Mouse (Mus musculus): ENCODE measurements at regions not wholly inside any gene's neighbourhood (a gene's known extent, or its start where the extent isn't known, plus 50 kb on each side); places are given as distances from the start of the nearest gene placed in this dataset.

DNA sequence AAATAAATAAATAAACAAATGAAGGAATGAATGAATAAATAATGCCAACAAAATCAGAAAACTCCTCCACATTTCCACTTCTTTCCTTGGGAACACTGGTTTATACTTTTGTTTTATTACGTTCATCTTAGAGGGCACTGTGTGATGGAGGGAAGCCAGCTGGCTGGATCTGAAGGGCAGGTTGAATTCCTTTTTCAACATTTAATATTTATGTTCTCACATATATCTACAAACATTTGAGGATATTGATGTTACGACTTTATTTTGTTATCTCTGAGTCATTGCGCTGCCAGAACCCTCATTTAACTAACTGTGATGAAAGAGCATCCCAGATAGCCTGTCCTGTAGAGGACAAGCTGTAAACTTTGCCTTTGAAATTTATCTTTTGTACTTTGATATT lies 273.3 kb downstream of the Phf14 start:
- DNase-seq (ENCODE audit: low spot score) (no peak), ATAC-seq (replicated peaks; ENCODE audit: low FRiP score) (no peak)
- H3K27me3 ChIP-seq (ENCODE audit: control insufficient read depth, insufficient read depth, low read length), result no peaks in the 10 kb centered on the region
- H3K4me2 ChIP-seq (ENCODE audit: low read depth, low read length, severe bottlenecking), result no peak overlapping the region
- WGBS, result 95% methylated on average over 3 of the region's 3 CpGs
- no peak overlapping the region for H3K27ac ChIP-seq (ENCODE audit: low read depth, low read length)
- H3K9ac ChIP-seq (ENCODE audit: low read length), result no peak overlapping the region
- no peaks in the 10 kb centered on the region for H3K9me3 ChIP-seq (ENCODE audit: control insufficient read depth, low read length)
- H3K4me3 ChIP-seq (ENCODE audit: low read depth, low read length), result no peak overlapping the region
- H3K36me3 ChIP-seq (ENCODE audit: control insufficient read depth, insufficient read depth, low read length), result no peaks in the 10 kb centered on the region
- H3K4me1 ChIP-seq (replicated peaks; ENCODE audit: control insufficient read depth, insufficient read depth, low read length), result no peaks in the 10 kb centered on the region

DNA sequence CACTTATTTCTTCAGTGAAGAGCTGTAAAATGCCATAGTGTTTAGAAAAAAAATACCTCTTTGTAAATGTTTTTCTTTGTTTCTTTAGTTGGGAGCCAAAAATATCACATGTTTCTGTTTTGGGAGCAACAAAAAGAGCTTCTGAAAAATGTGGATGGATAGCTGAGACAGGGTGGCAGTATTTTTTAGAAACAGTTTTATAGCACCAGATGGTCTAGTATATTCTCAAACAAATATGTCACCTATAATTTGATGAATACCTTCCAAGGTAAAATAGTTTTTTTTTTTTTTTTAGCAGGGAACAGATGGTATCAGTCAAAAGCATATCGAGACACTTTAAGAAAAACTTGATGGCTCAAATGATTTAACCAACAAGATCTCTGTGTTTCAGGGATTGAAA lies 302.6 kb downstream of the Phf14 start:
- no peak overlapping the region for H3K4me2 ChIP-seq (ENCODE audit: low read depth, low read length, severe bottlenecking)
- ATAC-seq (replicated peaks; ENCODE audit: low FRiP score) (no peak), DNase-seq (ENCODE audit: low spot score) (no peak)
- H3K4me3 ChIP-seq (ENCODE audit: low read depth, low read length), result no peak overlapping the region
- no peak overlapping the region for H3K27ac ChIP-seq (ENCODE audit: low read depth, low read length)
- H3K9ac ChIP-seq (ENCODE audit: low read length), result no peak overlapping the region
- H3K9me3 ChIP-seq (ENCODE audit: control insufficient read depth, low read length), result no peaks in the 10 kb centered on the region
- H3K4me1 ChIP-seq (replicated peaks; ENCODE audit: control insufficient read depth, insufficient read depth, low read length), result no peaks in the 10 kb centered on the region
- WGBS, result 84% methylated on average over 1 of the region's 1 CpGs
- no peaks in the 10 kb centered on the region for H3K36me3 ChIP-seq (ENCODE audit: control insufficient read depth, insufficient read depth, low read length)
- no peaks in the 10 kb centered on the region for H3K27me3 ChIP-seq (ENCODE audit: control insufficient read depth, insufficient read depth, low read length)

DNA sequence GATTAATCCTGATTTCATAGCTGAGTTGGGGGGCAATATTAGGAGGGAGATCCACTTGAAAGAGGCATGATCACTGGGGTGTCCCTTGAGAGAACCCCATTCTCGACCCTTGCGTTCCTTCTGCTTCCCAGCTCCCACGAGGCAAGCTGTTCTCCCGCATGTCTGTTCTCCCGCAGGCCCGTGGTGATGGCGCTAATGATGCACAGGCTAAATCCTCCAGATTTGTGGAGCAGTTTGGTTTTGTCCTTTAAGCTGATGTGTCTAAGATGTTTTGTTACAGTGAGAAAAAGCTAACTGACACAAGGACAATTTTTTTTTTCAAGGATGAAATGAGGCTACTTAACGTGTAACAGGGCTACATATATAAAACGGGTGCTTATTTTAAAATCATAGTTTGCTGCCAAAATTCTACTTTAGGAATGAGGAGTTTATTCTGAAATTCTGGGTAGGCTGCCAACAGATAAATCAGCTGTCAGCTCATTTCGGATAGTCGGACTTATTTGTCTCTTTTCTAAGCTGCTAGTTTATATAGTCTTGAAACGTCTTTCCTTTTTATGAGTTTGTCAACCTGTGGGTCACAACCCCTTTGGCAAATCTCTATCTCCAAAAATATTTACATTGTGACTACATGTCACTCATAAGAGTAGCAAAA lies 307.0 kb downstream of the Phf14 start:
- Histone ChIP-seq H3K9me3 (ENCODE audit: control insufficient read depth, low read length) (no peaks in the 10 kb centered on the region), H3K4me2 (ENCODE audit: low read depth, low read length, severe bottlenecking) (no peak overlapping the region), H3K36me3 (ENCODE audit: control insufficient read depth, insufficient read depth, low read length) (no peaks in the 10 kb centered on the region), H3K27ac (ENCODE audit: low read depth, low read length) (no peak overlapping the region), H3K4me1 (replicated peaks; ENCODE audit: control insufficient read depth, insufficient read depth, low read length) (no peaks in the 10 kb centered on the region), H3K4me3 (ENCODE audit: low read depth, low read length) (no peak overlapping the region), H3K9ac (ENCODE audit: low read length) (no peak overlapping the region), H3K27me3 (ENCODE audit: control insufficient read depth, insufficient read depth, low read length) (no peaks in the 10 kb centered on the region)
- ATAC-seq (replicated peaks; ENCODE audit: low FRiP score), result no peak
- no peak for DNase-seq (ENCODE audit: low spot score)
- 94% methylated on average over 12 of the region's 12 CpGs for WGBS

DNA sequence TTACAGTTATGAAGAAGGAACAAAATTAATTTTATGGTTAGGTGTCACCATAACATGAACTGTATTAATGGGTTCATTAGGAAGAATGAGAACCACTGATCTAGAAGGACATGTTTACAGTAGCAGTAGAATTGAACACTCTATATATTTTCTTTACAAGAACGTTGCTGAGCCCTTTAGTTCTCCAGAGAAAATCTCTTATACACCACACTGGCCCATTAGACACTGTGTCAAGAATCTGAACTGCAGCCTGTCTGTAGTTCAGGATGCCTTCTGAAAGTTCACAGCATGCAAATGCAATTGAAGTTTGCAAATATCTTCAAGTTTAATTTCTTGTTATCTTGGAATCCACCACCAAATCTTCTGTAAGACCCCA lies 307.6 kb downstream of the Phf14 start:
- Histone ChIP-seq H3K27ac (ENCODE audit: low read depth, low read length) (no peak overlapping the region), H3K9ac (ENCODE audit: low read length) (no peak overlapping the region), H3K4me2 (ENCODE audit: low read depth, low read length, severe bottlenecking) (no peak overlapping the region), H3K4me1 (replicated peaks; ENCODE audit: control insufficient read depth, insufficient read depth, low read length) (no peaks in the 10 kb centered on the region), H3K4me3 (ENCODE audit: low read depth, low read length) (no peak overlapping the region), H3K27me3 (ENCODE audit: control insufficient read depth, insufficient read depth, low read length) (no peaks in the 10 kb centered on the region), H3K36me3 (ENCODE audit: control insufficient read depth, insufficient read depth, low read length) (no peaks in the 10 kb centered on the region), H3K9me3 (ENCODE audit: control insufficient read depth, low read length) (no peaks in the 10 kb centered on the region; the same call in 1 of the 2 replicates)
- WGBS, result 73% methylated on average over 1 of the region's 1 CpGs
- DNase-seq (ENCODE audit: low spot score) (no peak), ATAC-seq (replicated peaks; ENCODE audit: low FRiP score) (no peak)

DNA sequence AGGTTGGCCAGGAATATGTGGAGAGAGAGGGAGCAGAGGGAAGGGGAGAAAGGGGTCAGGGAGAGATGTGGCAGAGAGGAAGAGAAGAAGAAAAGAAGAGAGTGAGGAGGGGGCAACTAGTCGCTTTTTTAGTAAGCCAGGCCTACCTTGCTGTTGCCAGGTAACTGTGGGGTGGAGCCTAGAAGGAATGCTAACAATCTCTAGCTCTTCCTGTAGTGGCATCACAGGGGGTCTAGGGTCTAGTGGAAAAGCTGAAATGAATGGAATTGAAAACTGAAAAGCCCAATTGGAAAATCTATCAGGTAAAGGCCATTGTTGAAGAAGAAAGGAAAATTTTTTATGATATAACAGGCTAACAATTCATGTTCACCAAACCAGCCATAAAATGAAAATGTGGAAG lies 336.5 kb downstream of the Phf14 start:
- DNase-seq (ENCODE audit: low spot score) (no peak), ATAC-seq (replicated peaks; ENCODE audit: low FRiP score) (no peak)
- no peak overlapping the region for H3K4me2 ChIP-seq (ENCODE audit: low read depth, low read length, severe bottlenecking)
- H3K9me3 ChIP-seq (ENCODE audit: control insufficient read depth, low read length), result no peaks in the 10 kb centered on the region
- no peak overlapping the region for H3K27ac ChIP-seq (ENCODE audit: low read depth, low read length)
- no peaks in the 10 kb centered on the region for H3K36me3 ChIP-seq (ENCODE audit: control insufficient read depth, insufficient read depth, low read length)
- no peak overlapping the region for H3K9ac ChIP-seq (ENCODE audit: low read length)
- no peak overlapping the region for H3K4me3 ChIP-seq (ENCODE audit: low read depth, low read length)
- no peaks in the 10 kb centered on the region for H3K27me3 ChIP-seq (ENCODE audit: control insufficient read depth, insufficient read depth, low read length)
- H3K4me1 ChIP-seq (replicated peaks; ENCODE audit: control insufficient read depth, insufficient read depth, low read length), result no peaks in the 10 kb centered on the region
- 18% methylated on average over 1 of the region's 1 CpGs for WGBS

DNA sequence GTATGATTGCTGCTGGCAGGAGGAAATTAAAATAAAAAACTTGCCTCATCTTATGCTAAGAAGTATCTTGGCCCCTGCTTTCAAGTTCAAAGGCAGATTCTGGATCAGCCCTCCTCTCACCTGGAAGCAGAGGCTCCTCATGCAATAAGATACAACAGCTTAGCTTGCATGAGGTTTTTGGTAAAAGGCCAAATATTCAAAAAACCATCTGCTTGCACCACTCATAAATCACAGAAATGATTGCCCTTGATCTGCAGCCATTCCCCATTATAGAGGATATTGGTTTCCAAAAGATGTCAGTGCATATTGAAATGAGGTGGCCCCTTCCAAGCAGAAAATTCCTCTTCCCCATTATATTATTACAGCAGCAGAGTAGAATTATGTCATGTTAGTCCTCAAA lies 340.4 kb downstream of the Phf14 start:
- no peaks in the 10 kb centered on the region for H3K9me3 ChIP-seq (ENCODE audit: control insufficient read depth, low read length)
- H3K4me2 ChIP-seq (ENCODE audit: low read depth, low read length, severe bottlenecking), result no peak overlapping the region
- no peak overlapping the region for H3K9ac ChIP-seq (ENCODE audit: low read length)
- no peak overlapping the region for H3K27ac ChIP-seq (ENCODE audit: low read depth, low read length)
- ATAC-seq (replicated peaks; ENCODE audit: low FRiP score) (no peak), DNase-seq (ENCODE audit: low spot score) (no peak)
- H3K27me3 ChIP-seq (ENCODE audit: control insufficient read depth, insufficient read depth, low read length), result no peaks in the 10 kb centered on the region
- H3K4me3 ChIP-seq (ENCODE audit: low read depth, low read length), result no peak overlapping the region
- H3K36me3 ChIP-seq (ENCODE audit: control insufficient read depth, insufficient read depth, low read length), result no peaks in the 10 kb centered on the region
- no peaks in the 10 kb centered on the region for H3K4me1 ChIP-seq (replicated peaks; ENCODE audit: control insufficient read depth, insufficient read depth, low read length)

DNA sequence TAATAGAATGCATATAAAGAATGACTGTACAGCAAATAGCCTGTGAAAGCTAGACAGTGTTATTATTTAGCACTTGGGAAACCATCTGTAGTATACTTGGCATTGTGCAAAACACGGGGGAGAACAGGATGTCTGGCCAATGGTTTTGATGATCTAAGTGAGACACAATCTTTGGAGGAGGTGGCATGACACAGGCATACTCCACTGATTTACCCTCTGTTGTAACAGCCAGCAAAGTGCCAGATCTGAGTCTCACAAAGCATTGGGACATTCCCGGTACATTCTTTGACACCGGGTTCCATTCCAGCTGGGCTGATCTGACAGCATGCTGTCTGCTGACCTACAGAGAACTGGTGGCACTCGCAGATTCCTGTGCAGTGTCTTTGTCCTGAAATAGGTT lies 341.0 kb downstream of the Phf14 start:
- 91% methylated on average over 4 of the region's 4 CpGs for WGBS

DNA sequence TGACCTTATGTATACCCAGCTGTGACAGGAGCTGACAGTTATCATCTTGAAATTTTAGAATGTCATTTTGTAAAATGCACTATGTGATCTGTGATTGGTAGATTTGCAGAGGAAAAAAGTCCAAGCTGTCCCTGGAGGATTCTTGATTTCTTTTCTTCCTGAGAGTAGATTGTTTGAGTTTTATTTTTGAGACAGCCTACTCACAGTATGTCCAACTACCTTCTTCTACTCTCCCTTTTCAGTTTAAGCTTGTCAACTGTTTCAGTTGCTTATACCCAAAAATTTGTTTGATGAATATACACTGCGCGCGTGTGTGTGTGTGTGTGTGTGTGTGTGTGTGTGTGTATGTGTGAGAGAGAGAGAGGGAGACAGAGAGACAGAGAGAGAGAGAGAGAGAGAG lies 346.9 kb downstream of the Phf14 start:
- no peak for DNase-seq (ENCODE audit: low spot score)
- Histone ChIP-seq H3K9me3 (ENCODE audit: control insufficient read depth, low read length) (no peaks in the 10 kb centered on the region), H3K36me3 (ENCODE audit: control insufficient read depth, insufficient read depth, low read length) (no peaks in the 10 kb centered on the region), H3K27ac (ENCODE audit: low read depth, low read length) (no peak overlapping the region), H3K27me3 (ENCODE audit: control insufficient read depth, insufficient read depth, low read length) (no peaks in the 10 kb centered on the region), H3K4me1 (replicated peaks; ENCODE audit: control insufficient read depth, insufficient read depth, low read length) (peaks cover 7% of the 10 kb centered on the region), H3K9ac (ENCODE audit: low read length) (no peak overlapping the region), H3K4me3 (ENCODE audit: low read depth, low read length) (no peak overlapping the region), H3K4me2 (ENCODE audit: low read depth, low read length, severe bottlenecking) (no peak overlapping the region)
- 98% methylated on average over 3 of the region's 3 CpGs for WGBS
- ATAC-seq (replicated peaks; ENCODE audit: low FRiP score), result no peak

More for the DNA sequence above, 341.0 kb downstream of the Phf14 start:
- Histone ChIP-seq H3K4me1 (replicated peaks; ENCODE audit: control insufficient read depth, insufficient read depth, low read length) (no peaks in the 10 kb centered on the region), H3K4me2 (ENCODE audit: low read depth, low read length, severe bottlenecking) (no peak overlapping the region), H3K27ac (ENCODE audit: low read depth, low read length) (no peak overlapping the region), H3K36me3 (ENCODE audit: control insufficient read depth, insufficient read depth, low read length) (no peaks in the 10 kb centered on the region), H3K27me3 (ENCODE audit: control insufficient read depth, insufficient read depth, low read length) (no peaks in the 10 kb centered on the region), H3K9ac (ENCODE audit: low read length) (no peak overlapping the region), H3K4me3 (ENCODE audit: low read depth, low read length) (no peak overlapping the region), H3K9me3 (ENCODE audit: control insufficient read depth, low read length) (no peaks in the 10 kb centered on the region)
- DNase-seq (ENCODE audit: low spot score) (no peak), ATAC-seq (replicated peaks; ENCODE audit: low FRiP score) (no peak)

DNA sequence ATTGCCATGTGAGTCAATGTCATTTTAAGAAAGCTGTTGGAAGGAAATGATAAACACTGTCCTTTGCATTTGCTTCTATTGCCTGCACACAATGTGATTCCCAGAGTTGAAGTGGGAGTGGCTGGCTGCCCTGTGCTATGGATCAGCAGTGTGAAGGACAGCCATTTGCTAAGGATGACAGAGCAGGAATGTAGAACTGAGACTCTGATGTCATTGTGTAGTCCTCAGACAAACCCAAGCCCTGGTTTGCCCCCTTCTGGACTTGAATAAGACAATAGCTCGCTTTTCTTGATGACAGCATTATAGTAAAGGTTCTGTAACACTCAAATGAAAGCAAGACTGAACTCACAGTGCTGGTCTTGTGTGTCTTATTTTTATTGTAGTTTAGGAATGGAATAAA lies 347.8 kb downstream of the Phf14 start:
- 66% methylated on average over 1 of the region's 1 CpGs for WGBS
- no peak overlapping the region for H3K4me3 ChIP-seq (ENCODE audit: low read depth, low read length)
- peaks cover 7% of the 10 kb centered on the region for H3K4me1 ChIP-seq (replicated peaks; ENCODE audit: control insufficient read depth, insufficient read depth, low read length)
- no peak for DNase-seq (ENCODE audit: low spot score)
- no peaks in the 10 kb centered on the region for H3K27me3 ChIP-seq (ENCODE audit: control insufficient read depth, insufficient read depth, low read length)
- H3K9me3 ChIP-seq (ENCODE audit: control insufficient read depth, low read length), result no peaks in the 10 kb centered on the region
- no peak overlapping the region for H3K9ac ChIP-seq (ENCODE audit: low read length)
- H3K36me3 ChIP-seq (ENCODE audit: control insufficient read depth, insufficient read depth, low read length), result no peaks in the 10 kb centered on the region
- ATAC-seq (replicated peaks; ENCODE audit: low FRiP score), result no peak
- H3K27ac ChIP-seq (ENCODE audit: low read depth, low read length), result no peak overlapping the region
- H3K4me2 ChIP-seq (ENCODE audit: low read depth, low read length, severe bottlenecking), result no peak overlapping the region

Data from forebrain, embryonic 11.5 days (tissue).